Mouse (Mus musculus) heart, postnatal 0 days (tissue): Measurements from ENCODE around the gene Pla2g2f.

ENCODE experiments used
- CTCF ChIP-seq: IDR thresholded peaks from 2 replicates; pipeline ENCODE4 v1.5.1; 2016; ENCODE audit warnings: antibody characterized with exemption, control low read depth, low read depth
- EP300 ChIP-seq: IDR thresholded peaks from 2 replicates; pipeline ENCODE4 v1.6.1; 2016; ENCODE audit warnings: antibody characterized with exemption, low read depth

- TF ChIP-seq CTCF = no peak
- no peak for TF ChIP-seq EP300
Observed at GRCm38 (mm10) chr4:138703591-138703990, 53.8 kb downstream of the Pla2g2f start.
